Mouse (Mus musculus): Measurements from ENCODE around the gene Cdc42.

Cdc42 gene

DNA sequence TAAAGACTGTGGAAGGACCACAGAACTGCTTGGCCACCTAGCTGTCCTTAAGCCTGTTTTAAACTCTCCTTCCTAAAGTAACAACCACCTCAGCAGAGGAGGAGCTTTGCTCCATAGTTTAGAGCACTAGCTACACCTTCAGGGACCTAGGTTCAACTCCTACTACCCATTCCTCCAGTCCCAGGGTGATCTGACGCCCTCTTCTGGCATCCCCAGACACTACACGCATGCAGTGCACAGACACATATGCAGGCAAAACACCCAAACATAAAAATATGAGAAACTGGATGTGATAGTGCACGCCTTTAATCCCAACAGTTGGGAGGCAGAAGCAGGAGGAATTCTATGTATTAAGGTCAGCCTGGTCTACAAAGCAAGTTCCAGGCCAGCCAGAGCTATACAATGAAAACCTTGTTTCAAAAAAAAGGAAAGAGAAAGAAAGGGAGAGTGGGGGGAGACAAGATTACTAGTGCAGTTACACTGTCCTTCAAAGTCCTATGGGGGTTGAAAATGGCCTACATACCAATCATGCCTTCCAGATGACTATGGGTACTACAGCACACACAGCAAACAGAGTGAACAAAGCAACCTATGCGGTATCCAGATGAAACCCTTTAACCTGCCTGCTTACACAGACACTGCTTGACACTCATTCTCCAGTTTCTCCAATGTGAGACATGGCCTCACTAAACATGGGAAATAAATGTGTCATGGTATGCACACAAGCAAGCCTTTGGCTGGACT is 41.3 kb downstream of the Cdc42 start:
- DNase-seq (ENCODE audit: low spot score in 2 of 2), result no peak

DNA sequence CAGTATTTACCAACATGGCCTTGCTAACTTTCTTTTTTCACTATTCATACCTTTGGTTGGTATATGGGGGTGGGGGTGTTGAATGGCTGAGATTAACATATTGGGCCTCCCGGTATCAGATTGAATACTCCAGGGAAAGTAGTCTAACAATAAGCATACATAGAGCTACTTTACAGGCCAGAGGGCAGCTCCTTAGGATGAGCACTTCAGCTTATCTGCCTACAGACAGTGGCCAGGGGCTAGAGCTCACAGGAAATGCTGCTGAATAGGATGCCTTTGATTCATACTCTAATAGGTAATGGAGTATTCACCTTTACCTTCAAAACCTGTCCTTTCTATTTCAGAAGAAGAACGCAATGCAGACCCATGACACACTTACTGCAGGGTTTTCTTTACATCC is 42.5 kb downstream of the Cdc42 start:
- no peak for DNase-seq (ENCODE audit: low spot score in 2 of 2)

DNA sequence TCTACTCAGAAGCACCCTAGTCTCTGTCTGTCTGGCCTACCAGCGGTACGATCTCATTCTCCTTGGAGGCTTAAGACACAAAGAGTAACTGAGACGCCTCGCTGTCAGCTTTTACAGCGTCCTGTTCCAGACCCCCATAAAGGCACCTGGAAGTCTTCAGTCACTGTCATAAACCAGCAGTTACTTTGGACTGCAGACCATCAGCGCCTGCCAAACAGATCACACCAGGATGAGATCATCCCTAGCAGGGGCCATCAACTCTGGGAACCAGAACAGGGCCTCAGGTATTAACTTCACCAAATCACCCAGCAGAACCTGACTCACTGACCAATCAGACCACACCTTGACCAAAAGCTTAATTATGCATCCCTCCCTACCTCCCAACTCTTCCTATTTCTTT is 43.0 kb downstream of the Cdc42 start:
- DNase-seq (ENCODE audit: low spot score in 2 of 2), result no peak

DNA sequence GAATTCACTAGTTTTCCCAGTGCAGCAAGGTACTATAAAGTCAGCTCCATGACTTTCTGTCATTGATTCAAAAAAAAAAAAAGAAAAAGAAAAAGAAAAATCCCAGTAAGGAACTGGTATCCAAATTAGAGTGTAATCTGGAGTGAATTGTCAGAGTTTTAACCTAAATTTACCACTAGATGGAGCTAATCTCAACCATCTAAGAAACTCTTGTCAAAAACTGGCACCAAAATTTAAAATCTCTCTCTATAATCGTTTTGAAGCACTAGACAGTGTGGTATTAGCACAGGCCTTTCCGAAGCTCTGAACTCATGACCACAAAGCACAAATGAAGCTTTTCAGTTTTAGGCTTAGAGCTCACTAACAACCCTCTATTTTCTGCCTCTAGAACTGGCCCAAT is 44.0 kb downstream of the Cdc42 start:
- no peak for DNase-seq (ENCODE audit: low spot score in 2 of 2)

DNA sequence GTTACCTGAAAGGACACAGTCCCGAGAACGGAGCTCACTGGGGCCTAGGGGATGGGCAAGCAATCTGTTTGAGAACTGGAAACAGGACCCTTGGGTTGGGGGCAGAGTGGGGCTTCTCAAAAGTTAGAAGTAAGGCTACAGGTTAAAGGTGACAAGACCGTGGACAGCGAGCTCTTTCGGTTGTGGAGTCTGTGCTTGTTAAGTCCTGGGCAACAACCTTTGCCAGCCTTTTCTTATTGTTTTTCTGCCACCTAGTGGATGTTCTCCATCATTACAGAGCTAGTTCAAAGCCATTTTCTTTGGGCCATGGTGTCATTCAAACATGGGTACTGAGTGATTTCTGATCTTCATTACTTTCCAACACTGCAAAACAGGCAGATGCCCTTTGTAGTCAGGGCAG is 49.1 kb downstream of the Cdc42 start:
- peak in 1 of 2 experiments; percentile 55 for DNase-seq (ENCODE audit: low spot score in 2 of 2)

DNA sequence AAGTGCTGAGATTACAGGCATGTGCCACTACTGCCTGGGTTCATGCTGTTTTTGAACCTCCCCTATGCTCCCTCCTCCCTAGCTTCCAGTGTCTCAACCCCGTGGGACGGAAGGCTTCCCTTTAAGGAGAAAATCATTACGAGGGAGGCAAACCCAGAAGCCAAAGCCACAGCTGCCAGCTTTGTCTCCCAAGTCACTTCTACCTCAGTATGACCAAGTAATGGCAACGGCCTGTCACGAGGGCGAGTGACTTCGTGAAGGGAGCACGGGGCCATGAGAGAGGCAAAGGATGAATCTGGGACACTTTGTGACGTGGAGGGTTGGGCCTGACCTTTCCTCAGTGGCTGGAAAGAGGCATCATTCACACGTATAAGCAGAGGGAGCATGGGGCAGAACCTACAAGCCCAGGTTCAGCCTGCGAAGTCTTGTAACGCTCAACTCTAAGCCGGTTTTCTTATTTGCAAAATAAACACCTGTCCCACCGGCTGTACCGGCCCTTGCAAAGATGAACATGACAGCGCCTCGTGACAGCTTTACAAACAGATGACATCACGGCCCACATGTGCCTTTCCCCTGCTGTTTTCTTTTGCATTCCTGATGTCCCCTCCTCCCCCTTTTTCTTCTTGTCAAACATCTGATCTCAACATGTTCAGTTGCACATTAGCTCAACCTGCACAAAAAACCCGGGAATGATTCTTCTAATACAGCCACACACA is 50.4 kb downstream of the Cdc42 start:
- no peak for DNase-seq (ENCODE audit: low spot score in 2 of 2)

DNA sequence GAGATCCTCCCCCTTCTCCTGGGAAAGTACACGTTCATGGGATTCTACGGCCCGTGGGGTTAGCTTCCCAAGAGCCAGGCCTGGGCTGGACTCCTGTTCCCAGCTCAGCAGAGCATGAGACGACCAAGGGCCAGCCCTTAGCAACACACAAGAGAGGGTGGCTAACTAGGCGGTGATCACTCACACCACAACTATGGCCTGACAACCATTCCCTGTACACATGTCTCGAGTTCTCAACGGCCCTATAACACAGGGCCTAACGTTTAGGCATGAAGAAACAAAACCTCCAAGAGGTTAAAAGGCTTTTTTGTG is 51.0 kb downstream of the Cdc42 start:
- no peak for DNase-seq (ENCODE audit: low spot score in 2 of 2)

DNA sequence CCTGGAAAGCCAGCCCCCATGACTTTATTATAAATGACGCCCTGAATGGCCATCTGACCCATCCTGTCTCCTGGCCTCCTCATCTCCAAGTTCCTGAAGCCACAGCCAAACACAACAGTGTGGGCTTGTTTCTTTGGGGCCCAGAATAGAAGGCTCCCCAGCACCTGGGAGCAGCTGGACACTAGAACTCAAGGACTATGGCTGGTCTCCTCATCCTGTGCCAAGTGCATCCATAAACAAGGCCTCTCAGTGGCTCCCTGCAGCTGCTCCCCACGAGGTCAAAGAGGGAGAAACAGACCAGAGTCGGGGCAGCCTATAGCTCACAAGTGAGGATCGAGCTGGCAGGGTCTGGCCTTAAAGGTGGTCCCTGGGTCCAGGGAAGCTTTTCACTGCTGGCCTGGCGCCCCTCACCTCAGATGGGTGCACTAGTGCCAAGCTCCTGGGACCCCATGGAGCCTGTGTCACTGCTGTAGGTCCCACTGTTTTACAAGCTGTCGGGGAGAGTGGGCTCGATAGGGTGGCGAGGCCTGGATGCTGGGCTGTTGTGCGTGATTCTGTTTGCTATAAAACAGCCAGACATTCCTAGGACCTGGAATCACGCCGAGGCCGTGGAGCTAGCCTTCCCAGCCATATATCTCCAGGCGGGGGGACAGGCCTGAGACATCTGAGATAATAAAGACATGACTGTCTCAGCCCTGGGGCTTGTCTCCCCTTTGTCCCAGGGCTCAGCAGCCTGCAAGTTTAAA is 51.5 kb downstream of the Cdc42 start:
- DNase-seq (ENCODE audit: low spot score in 2 of 2), result no peak

DNA sequence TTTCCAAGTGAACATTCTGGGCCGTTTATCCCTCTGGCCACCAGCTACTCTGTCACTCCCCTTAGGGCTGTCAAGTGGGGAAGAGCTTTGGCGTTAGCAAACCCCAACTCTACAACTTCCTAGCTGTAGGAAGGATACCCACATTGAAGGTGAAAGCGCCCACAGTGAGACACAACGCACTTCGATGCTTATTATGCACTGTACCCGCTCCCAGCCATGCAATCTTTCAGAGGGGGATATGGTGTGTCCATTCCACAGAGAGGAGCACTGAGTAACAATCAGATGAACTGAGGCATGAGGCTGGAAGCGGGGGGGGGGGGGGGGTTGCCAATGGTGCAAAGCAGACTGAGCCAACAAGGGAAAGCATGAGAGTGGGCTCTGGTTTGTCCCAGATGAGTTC is 52.5 kb downstream of the Cdc42 start:
- DNase-seq (ENCODE audit: low spot score in 2 of 2), result no peak

DNA sequence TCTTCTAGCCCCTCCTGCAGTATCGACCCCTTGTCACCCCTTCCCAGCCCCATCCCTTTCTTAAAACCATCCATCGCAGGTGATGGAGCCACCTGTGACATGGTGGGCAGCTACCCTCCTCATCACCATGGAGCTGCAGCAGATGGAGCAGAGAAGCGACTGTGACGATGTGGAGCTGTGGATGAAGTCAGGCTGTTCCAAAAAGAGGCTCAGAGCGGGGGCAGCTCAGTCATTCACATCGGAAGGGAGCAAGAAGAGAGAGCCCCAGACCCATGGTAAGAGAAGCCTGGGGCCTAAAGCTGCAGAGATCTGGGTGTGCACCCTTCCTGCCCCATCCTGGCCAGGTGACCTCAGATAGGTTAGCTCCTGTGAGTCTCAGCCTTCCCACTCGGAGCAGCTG is 53.4 kb downstream of the Cdc42 start:
- no peak for DNase-seq (ENCODE audit: low spot score in 2 of 2)

DNA sequence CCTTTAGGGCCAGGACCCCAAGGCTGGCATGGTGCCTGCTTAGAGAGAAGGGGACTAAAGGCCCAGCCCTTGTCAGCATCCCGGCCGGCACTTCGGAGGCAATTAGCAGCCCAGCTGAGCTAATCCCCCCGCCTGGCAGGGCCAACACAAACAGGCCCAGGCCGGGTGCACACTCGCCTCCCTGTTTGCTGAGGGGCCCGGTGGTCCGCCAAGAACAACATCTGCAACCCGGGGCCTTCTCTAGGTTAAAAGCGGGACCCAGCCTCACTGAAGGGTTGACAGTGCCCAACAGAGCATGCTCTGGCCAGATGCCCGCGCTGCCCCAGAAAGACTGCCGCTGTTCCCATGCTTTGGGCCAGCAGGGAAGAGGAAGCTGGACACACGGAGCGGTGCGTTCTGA is 55.9 kb downstream of the Cdc42 start:
- peak in 1 of 2 experiments; percentile 32 for DNase-seq (ENCODE audit: low spot score in 2 of 2)

DNA sequence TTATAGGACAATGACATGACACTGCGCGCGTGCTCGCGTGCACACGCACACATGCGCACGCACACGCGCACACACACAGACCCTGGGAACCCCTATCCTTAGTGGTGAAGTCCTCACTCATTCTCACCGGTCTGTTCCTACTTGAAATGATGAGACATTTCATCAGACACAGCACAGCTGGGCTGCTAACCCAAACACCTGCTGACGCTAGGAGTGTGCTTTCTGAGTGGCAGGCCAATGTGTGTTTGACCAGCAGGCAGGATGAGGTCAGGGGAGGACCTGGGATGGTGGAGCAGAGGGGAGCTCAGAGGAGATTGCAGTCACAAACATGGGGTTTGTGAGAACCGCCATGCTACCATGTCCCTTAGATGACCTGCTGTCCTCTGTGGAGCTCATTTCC is 57.3 kb downstream of the Cdc42 start:
- DNase-seq (ENCODE audit: low spot score in 2 of 2), result no peak

DNA sequence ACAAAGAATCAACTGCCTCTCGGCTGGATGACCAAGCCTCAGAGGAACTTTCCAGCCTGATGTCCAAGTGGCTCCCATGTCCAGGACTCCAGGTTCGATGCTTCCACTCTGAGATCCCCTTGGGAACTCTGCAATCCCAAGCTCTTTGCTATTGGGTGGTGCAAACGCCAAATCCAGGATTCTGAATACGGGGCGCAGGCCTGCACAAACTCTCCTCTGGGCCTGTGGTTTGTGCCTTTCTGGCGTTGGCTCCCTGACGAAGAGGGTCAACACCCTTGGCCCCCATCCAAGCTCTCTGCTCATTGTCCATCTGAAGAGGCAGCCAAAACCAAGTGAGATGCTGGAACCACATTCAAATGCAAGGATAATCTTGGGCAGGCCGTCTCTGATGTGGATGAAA is 59.1 kb downstream of the Cdc42 start:
- no peak for DNase-seq (ENCODE audit: low spot score in 2 of 2)

DNA sequence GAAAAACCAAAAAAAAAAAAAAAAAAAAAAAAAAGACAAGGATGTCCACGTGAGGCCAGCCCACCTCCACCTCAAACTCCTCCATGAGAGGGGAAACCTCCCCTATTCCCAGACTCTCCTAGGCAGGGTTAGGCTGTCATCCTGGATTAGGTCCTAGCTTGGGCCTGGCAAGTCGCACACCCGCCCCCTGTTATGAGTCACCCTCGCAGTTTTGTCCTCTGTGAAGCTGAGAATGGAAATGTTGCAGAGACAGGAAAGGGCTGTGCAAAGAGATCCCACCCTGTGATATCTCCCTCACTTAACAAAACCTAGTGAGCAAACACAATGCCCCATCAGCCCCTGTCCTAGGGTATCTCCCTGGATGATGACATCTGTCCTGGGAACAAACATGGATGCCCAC is 59.9 kb downstream of the Cdc42 start:
- peak; percentile 63 for DNase-seq (ENCODE audit: low spot score in 2 of 2)

DNA sequence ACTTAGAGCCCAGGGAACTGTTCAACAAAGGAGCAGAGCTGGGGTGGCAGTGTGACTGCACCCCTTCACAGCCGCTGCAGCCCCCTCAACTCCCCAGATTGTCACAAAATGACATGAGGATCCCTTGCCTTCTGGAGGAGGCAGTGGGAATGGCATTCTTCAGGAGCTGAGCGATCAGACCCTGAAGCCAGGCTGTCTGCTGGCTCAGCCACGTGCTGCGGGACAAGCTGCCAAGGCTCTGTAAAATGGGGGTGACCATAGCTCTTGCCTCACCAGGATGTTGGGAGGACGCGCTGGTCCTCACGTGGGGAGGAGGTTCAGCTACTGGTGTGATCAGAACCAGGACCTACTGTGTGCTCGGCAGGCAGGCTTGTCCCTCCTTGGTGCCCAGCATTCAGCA is 62.6 kb downstream of the Cdc42 start:
- peak; percentile 64 to 76 for DNase-seq (ENCODE audit: low spot score in 2 of 2)

DNA sequence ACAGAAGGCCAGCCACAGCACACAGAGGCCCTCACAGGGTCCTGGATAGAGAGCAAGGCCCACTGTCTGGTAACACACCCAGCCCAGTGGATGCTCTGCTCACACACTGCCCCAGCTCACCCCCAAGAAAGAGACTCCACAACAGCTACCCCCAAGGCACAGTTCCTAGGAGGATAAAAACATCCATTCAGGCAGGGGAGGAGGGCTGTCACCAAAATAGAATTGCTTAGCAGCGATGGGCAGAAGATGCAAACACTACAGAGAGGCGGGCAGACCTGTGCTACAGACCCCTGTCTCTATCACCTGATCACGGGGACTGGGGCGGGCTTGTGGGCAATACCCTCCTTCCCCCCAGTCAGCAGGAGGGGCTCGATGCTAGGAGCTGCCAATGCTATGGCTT is 63.0 kb downstream of the Cdc42 start:
- DNase-seq (ENCODE audit: low spot score in 2 of 2), result peak in 1 of 2 experiments; percentile 56

DNA sequence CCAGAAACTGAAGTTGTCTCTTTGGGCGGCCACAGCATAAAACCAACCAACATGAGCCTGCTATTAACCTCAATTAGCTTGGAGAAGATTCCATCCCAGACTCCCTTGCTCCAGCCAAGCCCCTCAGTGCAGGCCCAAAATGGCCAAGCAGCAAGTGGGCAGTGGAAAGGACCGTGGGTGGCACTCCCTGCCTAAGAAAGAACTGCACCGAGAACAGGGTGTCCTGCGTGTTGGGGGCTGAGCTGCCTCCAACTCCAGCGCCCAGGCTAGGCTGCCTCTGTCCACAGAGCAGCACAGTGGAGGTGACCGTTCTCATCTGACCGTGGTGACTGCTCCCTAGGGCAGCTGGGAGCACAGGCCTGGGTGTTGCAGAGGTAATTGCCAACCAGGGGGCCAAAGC is 63.5 kb downstream of the Cdc42 start:
- DNase-seq (ENCODE audit: low spot score in 2 of 2), result no peak

DNA sequence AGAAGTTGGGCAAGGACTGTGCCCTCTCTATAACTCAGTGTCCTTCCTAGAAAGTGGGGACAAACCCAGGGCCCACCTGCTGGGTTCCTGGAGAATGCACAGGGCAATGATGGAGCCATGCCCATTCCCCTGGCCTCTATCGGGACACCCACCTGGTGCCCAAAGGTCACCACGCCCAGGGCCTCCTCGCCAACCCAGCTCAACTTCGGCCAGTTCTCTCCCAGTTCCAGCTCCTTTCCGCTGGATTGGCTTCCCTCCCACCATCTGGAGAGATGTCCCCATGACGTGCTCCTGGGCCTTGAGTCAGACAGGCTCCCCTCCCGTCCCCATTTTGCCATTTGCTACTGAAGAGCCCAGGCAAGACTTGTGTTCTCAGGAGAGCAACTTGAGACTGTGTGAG is 64.9 kb downstream of the Cdc42 start:
- DNase-seq (ENCODE audit: low spot score in 2 of 2), result no peak

DNA sequence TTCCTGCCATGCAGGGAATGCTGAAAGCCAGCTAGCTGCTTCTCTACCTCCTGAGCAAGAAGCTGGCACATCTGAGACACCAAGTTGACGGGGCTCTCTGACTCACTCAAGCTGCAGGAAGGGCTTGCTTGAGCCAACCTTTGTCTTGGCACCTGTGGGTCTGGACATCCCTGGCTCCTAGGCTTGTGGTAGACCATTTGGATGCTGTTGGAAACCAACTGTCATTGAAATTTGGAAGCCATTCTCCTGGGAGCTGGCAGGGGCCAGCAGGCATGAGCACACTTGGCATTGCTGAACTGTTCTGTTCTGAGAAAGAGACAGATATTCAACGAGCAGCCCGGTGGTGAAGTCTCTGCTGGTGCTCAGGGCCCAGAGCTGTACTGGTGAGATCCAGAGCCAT is 67.3 kb downstream of the Cdc42 start:
- no peak for DNase-seq (ENCODE audit: low spot score in 2 of 2)

DNA sequence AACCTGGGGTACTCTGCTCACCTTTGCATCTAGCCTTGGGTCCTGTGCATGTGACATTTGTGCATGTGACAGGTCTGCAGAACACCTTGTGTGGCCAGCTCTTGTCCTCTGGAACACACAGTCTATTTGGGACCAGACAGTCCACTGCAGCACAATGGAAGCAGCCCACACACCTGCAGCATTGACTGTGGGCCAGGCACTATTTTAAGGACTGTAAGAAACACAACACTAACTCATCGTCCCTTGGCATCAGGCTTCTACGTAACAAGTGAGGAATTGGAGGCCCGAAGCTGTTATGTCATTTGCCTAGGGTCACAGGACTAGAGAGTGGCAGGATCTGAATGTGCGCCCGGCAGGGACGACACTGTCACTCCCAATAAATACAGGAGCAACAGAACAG is 67.8 kb downstream of the Cdc42 start:
- DNase-seq (ENCODE audit: low spot score in 2 of 2), result no peak

DNA sequence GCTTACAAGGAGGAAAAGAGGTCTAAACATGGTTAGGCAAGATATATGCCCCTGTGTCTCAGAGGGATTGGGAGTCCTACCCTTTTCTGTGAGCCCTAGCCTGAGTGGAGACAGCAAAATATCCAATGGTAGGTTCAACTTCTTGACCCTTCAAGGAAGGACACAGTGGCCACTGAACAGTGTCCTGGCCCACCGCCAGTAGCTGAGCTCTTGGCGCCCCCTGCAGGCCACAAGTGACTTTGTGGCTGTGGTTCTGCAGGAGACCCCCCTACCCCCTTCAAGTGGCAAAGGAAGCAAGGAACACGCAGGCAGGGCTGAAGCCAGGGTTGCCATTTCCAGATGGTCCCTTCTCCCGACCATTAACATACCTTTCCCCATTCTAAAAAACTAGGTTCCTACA is 69.7 kb downstream of the Cdc42 start:
- DNase-seq (ENCODE audit: low spot score in 2 of 2), result peak in 1 of 2 experiments; percentile 45

DNA sequence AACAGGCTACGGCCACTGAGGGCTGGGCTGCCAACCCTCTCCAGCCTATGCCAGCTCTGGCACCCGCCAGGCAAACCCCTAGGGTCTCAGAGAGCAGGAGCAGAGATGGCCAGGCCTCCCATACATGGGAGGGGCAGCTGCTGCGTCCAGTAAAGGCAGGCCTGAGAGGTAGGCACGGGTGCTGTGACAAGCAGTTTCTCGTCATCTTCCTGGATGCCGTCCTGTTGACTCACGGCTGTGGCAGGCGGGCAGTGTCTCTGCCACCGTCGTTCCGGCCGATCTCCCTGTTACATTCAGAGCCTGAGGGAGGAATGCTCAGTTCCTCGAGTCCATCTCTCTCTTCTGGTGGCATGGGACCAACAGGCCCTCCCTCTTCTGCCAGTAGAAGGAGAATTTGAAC is 70.3 kb downstream of the Cdc42 start:
- DNase-seq (ENCODE audit: low spot score in 2 of 2), result no peak

DNA sequence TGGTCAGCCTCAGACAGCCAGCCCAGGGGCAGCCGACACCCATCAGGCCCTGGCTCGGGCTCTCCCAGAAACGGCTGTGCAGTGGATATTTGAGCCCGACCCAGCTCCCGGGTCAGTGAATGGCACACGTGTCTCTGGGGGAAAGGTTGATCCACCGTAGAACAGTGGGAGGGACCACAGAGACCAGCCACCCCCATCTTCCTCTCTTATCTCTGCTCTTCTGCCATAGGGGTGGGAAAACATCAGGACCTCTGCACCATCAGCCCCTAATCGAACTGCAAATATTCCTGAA is 70.9 kb downstream of the Cdc42 start:
- DNase-seq (ENCODE audit: low spot score in 2 of 2), result no peak

Data from frontal cortex, postnatal 36 days (tissue).